Mouse (Mus musculus) activated CD4-positive, CD25-positive, alpha-beta regulatory T cell (primary cell): ENCODE data around the gene Dlk1. TPM values are rescaled to one million over a fixed set of nuclear protein-coding genes. Genes with fewer than 3 reads are reported as not detected.

Experiments
- polyA plus RNA-seq, 2 experiments: library from polyadenylated mRNA; unstranded; fragments of 100-300 nt; shearing (Covaris generic); gene quantifications; one replicate each; pipeline ENCODE4 v1.2.1; 2017

The Dlk1 gene
- under 1 TPM; 0.12 to 0.95 TPM for polyA plus RNA-seq

GRCm38 (mm10) chr12:109452592-109452991 is at the start of gene Dlk1:
Gene Dlk1 (plus strand): TSS chr12:109452823.

Other genes with a start within 250 kb of the Dlk1 start
- gene Rtl1, start 147.5 kb downstream of the Dlk1 start, polyA plus RNA-seq, result under 1 TPM in 1 of 2 experiments, not detected in 1; 0.04 TPM